Mouse (Mus musculus): ENCODE measurements around the gene Tns1.

DNA sequence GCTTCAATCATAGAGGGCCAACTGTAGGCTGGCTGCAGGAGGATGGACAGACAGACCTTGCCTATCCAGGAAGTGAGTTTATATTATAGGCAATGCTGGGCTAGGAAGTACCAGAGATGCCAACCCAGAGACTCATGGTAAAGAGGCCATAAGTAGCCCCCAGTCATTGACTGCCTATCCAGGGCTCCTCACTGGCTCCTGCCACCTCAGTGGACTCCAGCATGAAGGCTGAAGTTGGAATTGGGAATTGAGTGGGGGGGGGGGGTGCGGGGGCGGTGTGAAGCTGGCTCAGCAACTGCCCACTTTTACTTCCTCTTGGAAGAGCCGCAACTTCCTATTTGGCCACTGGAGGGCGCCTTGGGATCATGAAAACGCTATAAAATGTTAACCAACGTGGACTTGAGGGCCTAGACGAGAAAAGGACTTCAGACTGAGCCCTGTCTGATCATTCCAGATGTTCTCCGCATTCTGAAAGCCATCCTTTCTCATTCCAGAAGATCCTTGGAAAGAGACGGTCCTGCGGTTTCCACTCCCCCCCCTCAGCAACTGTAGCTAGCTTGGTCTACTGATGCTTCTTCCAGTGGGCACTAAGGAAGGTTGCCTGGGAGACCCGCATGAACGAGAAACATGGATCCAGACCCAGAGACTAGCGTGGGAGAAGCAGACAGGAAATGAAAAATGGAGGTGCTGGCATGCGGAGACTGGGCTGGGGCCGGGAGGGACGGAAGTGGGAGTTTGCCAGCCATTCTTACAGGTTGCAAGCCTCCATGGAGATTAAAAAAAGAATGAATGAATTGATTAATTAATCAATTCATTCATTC is 221.9 kb downstream of the Tns1 start:
- TF ChIP-seq CTCF (conservative IDR thresholded peaks at IDR 0.05 in 1 of 2, IDR thresholded peaks at IDR 0.05 in 1 of 2; ENCODE audit: low read depth in 2 of 2, low read length in 2 of 2) = peak; percentile 46 to 94; a peak in 3 of 4 replicates
- TF ChIP-seq MEF2A (IDR thresholded peaks at IDR 0.05; ENCODE audit: borderline replicate concordance, low read depth, low read length) = no peak
- TF ChIP-seq JUND (conservative IDR thresholded peaks at IDR 0.05; ENCODE audit: low read depth, low read length) = no peak
- TF ChIP-seq POLR2A (IDR thresholded peaks at IDR 0.05; ENCODE audit: low read depth, low read length) = no peak
- no peak for TF ChIP-seq USF1 (IDR thresholded peaks at IDR 0.05; ENCODE audit: low read depth, low read length)

All from CH12.LX (cell line).